Mouse (Mus musculus) lung, embryonic 15.5 days (tissue): ENCODE results near the gene Ccdc142. TPM values are rescaled to one million over a fixed set of nuclear protein-coding genes. Genes with fewer than 3 reads are reported as not detected.

Experiments
- ATAC-seq: fragments of 200-750 bp; cut with Nextera tagmentation; 2 replicates; pipeline ENCODE4 v1.8.0; 2017; ENCODE audit warnings: moderate number of reproducible peaks, borderline replicate concordance; ENCODE audit not compliant: low FRiP score, low TSS enrichment; ENCODE audit errors: extremely low read depth
- H3K27ac ChIP-seq: fragments of 300-500 bp; sonication (generic); 2 replicates; pipeline ENCODE4 v1.5.1; 2015; ENCODE audit warnings: moderate library complexity, mild to moderate bottlenecking, inconsistent platforms
- H3K27me3 ChIP-seq: fragments of 300-500 bp; sonication (generic); 2 replicates; pipeline ENCODE4 v1.6.1; 2015; ENCODE audit warnings: inconsistent platforms
- H3K36me3 ChIP-seq: fragments of 300-500 bp; sonication (generic); 2 replicates; pipeline ENCODE4 v1.6.1; 2015; ENCODE audit warnings: inconsistent platforms
- H3K4me1 ChIP-seq: fragments of 300-500 bp; sonication (generic); 2 replicates; pipeline ENCODE4 v1.6.1; 2015; ENCODE audit warnings: inconsistent platforms
- H3K4me2 ChIP-seq: fragments of 300-500 bp; sonication (generic); 2 replicates; pipeline ENCODE4 v1.6.1; 2015; ENCODE audit warnings: inconsistent platforms, mild to moderate bottlenecking, moderate library complexity
- H3K4me3 ChIP-seq: fragments of 300-500 bp; sonication (generic); 2 replicates; pipeline ENCODE4 v1.5.1; 2015; ENCODE audit warnings: mild to moderate bottlenecking, inconsistent platforms
- H3K9ac ChIP-seq: fragments of 300-500 bp; sonication (generic); 2 replicates; pipeline ENCODE4 v1.6.1; 2015; ENCODE audit warnings: inconsistent platforms
- H3K9me3 ChIP-seq: fragments of 300-500 bp; sonication (generic); 2 replicates; pipeline ENCODE4 v1.6.1; 2016; ENCODE audit warnings: inconsistent platforms
- WGBS: fragments of 180-500 bp; shearing (Covaris S2); methylation state at CpG from one replicate; pipeline ENCODE4 v1.1.7; 2015; 5-methylcytosine and 5-hydroxymethylcytosine counted together
- polyA plus RNA-seq: library from polyadenylated mRNA; unstranded; fragments of >200 nt; fragmentation: Nextera tagmentation; extraction: Ambion mirVana; gene quantifications from 2 replicates; pipeline ENCODE4 v1.2.1, GENCODE M21; 2015

Gene Ccdc142
- polyA plus RNA-seq, 1 experiment from 2014 or later: 3.2 TPM

GRCm38 (mm10) chr6:83111510-83112136 is 10.2 kb downstream of the Ccdc142 start:
- Histone ChIP-seq H3K4me1 (peaks cover 37% of the 10 kb centered on the region), H3K9ac (no peak overlapping the region), H3K27ac (no peak overlapping the region), H3K27me3 (no peaks in the 10 kb centered on the region), H3K4me3 (no peak overlapping the region), H3K9me3 (no peaks in the 10 kb centered on the region), H3K4me2 (no peak overlapping the region), H3K36me3 (0 out of 2 replicates have a peak, but pooled peaks cover 12% of the 10 kb centered on the region)
- ATAC-seq: no peak
- 85% methylated on average over 4 of the region's 4 CpGs for WGBS

GRCm38 (mm10) chr6:83115011-83115671 is 13.7 kb downstream of the Ccdc142 start, which contains the start of gene Mogs:
Gene Mogs, plus strand, starts transcription at chr6:83115496.
- peaks cover 34% of the 10 kb centered on the region for H3K4me1 ChIP-seq
- no peaks in the 10 kb centered on the region for H3K9me3 ChIP-seq
- peak within 1 kb of the TSS; percentile 94 for H3K4me3 ChIP-seq
- no peaks in the 10 kb centered on the region for H3K27me3 ChIP-seq
- peak within 1 kb of the TSS; percentile 96 for H3K4me2 ChIP-seq
- H3K27ac ChIP-seq: peak within 1 kb of the TSS; percentile 84
- peaks cover 38% of the 10 kb centered on the region for H3K36me3 ChIP-seq
- WGBS: 1% methylated on average over 47 of the region's 58 CpGs
- peak within 1 kb of the TSS; percentile 96 for H3K9ac ChIP-seq
- peak; percentile 87 for ATAC-seq

- Histone ChIP-seq H3K9ac (peak overlapping the region; percentile 96), H3K9me3 (no peaks in the 10 kb centered on the region), H3K4me1 (peaks cover 37% of the 10 kb centered on the region), H3K27ac (peak overlapping the region; percentile 84), H3K27me3 (no peaks in the 10 kb centered on the region), H3K4me2 (peak overlapping the region; percentile 96), H3K4me3 (peak overlapping the region; percentile 94), H3K36me3 (peaks cover 32% of the 10 kb centered on the region)
- WGBS: under 1% methylated on average over 48 of the region's 48 CpGs
- peak; percentile 43 for ATAC-seq
Measured at GRCm38 (mm10) chr6:83115682-83116372, 14.4 kb downstream of the Ccdc142 start.

GRCm38 (mm10) chr6:83116373-83117164 is 15.2 kb downstream of the Ccdc142 start:
- Histone ChIP-seq H3K36me3 (peaks cover 26% of the 10 kb centered on the region), H3K27ac (peak overlapping the region; percentile 84; the same call in 1 of the 2 replicates), H3K4me1 (peaks cover 37% of the 10 kb centered on the region), H3K27me3 (no peaks in the 10 kb centered on the region), H3K4me3 (peak overlapping the region; percentile 94), H3K4me2 (peak overlapping the region; percentile 96), H3K9me3 (no peaks in the 10 kb centered on the region), H3K9ac (peak overlapping the region; percentile 96)
- ATAC-seq: no peak
- WGBS: 63% methylated on average over 11 of the region's 11 CpGs

- Histone ChIP-seq H3K27me3 (no peaks in the 10 kb centered on the region), H3K4me2 (no peak overlapping the region), H3K9me3 (no peaks in the 10 kb centered on the region), H3K9ac (no peak overlapping the region), H3K36me3 (peaks cover 26% of the 10 kb centered on the region), H3K27ac (peak overlapping the region; percentile 0; the same call in 1 of the 2 replicates), H3K4me1 (peaks cover 39% of the 10 kb centered on the region), H3K4me3 (no peak overlapping the region)
- no peak for ATAC-seq
- WGBS: 76% methylated on average over 4 of the region's 4 CpGs
Measured at GRCm38 (mm10) chr6:83117165-83117438, 15.7 kb downstream of the Ccdc142 start.

GRCm38 (mm10) chr6:83117616-83118015 is 16.2 kb downstream of the Ccdc142 start:
- Histone ChIP-seq H3K36me3 (peaks cover 26% of the 10 kb centered on the region), H3K9ac (no peak overlapping the region), H3K4me1 (peaks cover 44% of the 10 kb centered on the region), H3K27ac (no peak overlapping the region), H3K4me3 (no peak overlapping the region), H3K27me3 (no peaks in the 10 kb centered on the region), H3K9me3 (no peaks in the 10 kb centered on the region), H3K4me2 (no peak overlapping the region)
- no peak for ATAC-seq
- 88% methylated on average over 13 of the region's 13 CpGs for WGBS

GRCm38 (mm10) chr6:83118369-83118768 is 17.0 kb downstream of the Ccdc142 start:
- no peak overlapping the region for H3K4me3 ChIP-seq
- H3K4me2 ChIP-seq: no peak overlapping the region
- no peaks in the 10 kb centered on the region for H3K27me3 ChIP-seq
- peaks cover 26% of the 10 kb centered on the region for H3K36me3 ChIP-seq
- H3K27ac ChIP-seq: no peak overlapping the region
- peaks cover 51% of the 10 kb centered on the region for H3K4me1 ChIP-seq
- WGBS: 71% methylated on average over 11 of the region's 11 CpGs
- no peak overlapping the region for H3K9ac ChIP-seq
- no peak for ATAC-seq
- H3K9me3 ChIP-seq: no peaks in the 10 kb centered on the region

GRCm38 (mm10) chr6:83118825-83119733 is 17.7 kb downstream of the Ccdc142 start:
- no peaks in the 10 kb centered on the region for H3K27me3 ChIP-seq
- H3K36me3 ChIP-seq: peaks cover 26% of the 10 kb centered on the region
- peak overlapping the region; percentile 97 for H3K4me2 ChIP-seq
- no peak overlapping the region for H3K27ac ChIP-seq
- no peaks in the 10 kb centered on the region for H3K9me3 ChIP-seq
- H3K4me3 ChIP-seq: no peak overlapping the region
- whole genome bisulfite sequencing: 69% methylated on average over 14 of the region's 14 CpGs
- peaks cover 55% of the 10 kb centered on the region for H3K4me1 ChIP-seq
- H3K9ac ChIP-seq: no peak overlapping the region
- no peak for ATAC-seq

GRCm38 (mm10) chr6:83119734-83120051 is 18.3 kb downstream of the Ccdc142 start:
- Histone ChIP-seq H3K36me3 (peaks cover 26% of the 10 kb centered on the region), H3K4me2 (peak overlapping the region; percentile 97), H3K4me1 (peaks cover 56% of the 10 kb centered on the region), H3K27me3 (no peaks in the 10 kb centered on the region), H3K4me3 (peak overlapping the region; percentile 73), H3K27ac (no peak overlapping the region), H3K9me3 (no peaks in the 10 kb centered on the region), H3K9ac (peak overlapping the region; percentile 85)
- no peak for ATAC-seq
- WGBS: 60% methylated on average over 7 of the region's 7 CpGs

- Histone ChIP-seq H3K4me1 (peaks cover 52% of the 10 kb centered on the region), H3K4me2 (peak within 1 kb of the TSS; percentile 97), H3K27me3 (no peaks in the 10 kb centered on the region), H3K9ac (peak within 1 kb of the TSS; percentile 85), H3K36me3 (peaks cover 26% of the 10 kb centered on the region), H3K4me3 (peak within 1 kb of the TSS; percentile 73), H3K9me3 (no peaks in the 10 kb centered on the region), H3K27ac (peak within 1 kb of the TSS; percentile 98)
- ATAC-seq: peak; percentile 95
- WGBS: under 1% methylated on average over 38 of the region's 38 CpGs
Measured at GRCm38 (mm10) chr6:83120930-83121862, 19.8 kb downstream of the Ccdc142 start, which contains the start of gene Wbp1. Gene Wbp1, minus strand, starts transcription at chr6:83121559.
